Comparison of ENCODE assay signal across 9 mouse cellular contexts in genomic region chr5:36099662-36100061, GRCm38 (mm10).
A peak's percentile ranks its signal among the peaks of the same experiment; 100 is the strongest.
DNase-seq lines count a peak whose midpoint lies in the region; ATAC-seq lines count a peak whose summit lies in the region.
"Had no signal": no experiment of that assay in that cellular context is flagged by ENCODE, and none has a peak within 500 bp of the region (broad histone marks: within the 10 kb centered on the region; RNA-seq: fewer than 3 reads in every experiment).

No protein-coding gene starts in this region.

- no peak overlapping the region for H3K9ac ChIP-seq in midbrain, embryonic 11.5 days (ENCODE audit: low read length)

- H3K27me3 ChIP-seq in midbrain, embryonic 11.5 days (ENCODE audit: control insufficient read depth, insufficient read depth, low read length) = no peaks in the 10 kb centered on the region

- no peak overlapping the region for H3K27ac ChIP-seq in midbrain, embryonic 11.5 days (ENCODE audit: low read depth, low read length)
- H3K27ac ChIP-seq: hindbrain, embryonic 10.5 days had no signal

- no peaks in the 10 kb centered on the region for H3K9me3 ChIP-seq in midbrain, embryonic 11.5 days (ENCODE audit: control insufficient read depth, low read length)
- H3K9me3 ChIP-seq: hindbrain, embryonic 10.5 days had no signal

- no peak for ATAC-seq in midbrain, embryonic 11.5 days (ENCODE audit: low FRiP score)

- no peaks in the 10 kb centered on the region for H3K36me3 ChIP-seq in midbrain, embryonic 11.5 days (ENCODE audit: control insufficient read depth, insufficient read depth, low read length)
- H3K36me3 ChIP-seq: hindbrain, embryonic 10.5 days had no signal

- WGBS in midbrain, embryonic 11.5 days = 80% methylated on average over 4 of the region's 4 CpGs

- intact Hi-C loops in left cerebral cortex, postnatal 4 days (cut with DNase I) = no loop called here
- intact Hi-C loops in left cerebral cortex, postnatal 36 days (cut with DNase I) = no loop called here

- H3K4me3 ChIP-seq in midbrain, embryonic 11.5 days (ENCODE audit: low read depth, low read length) = no peak overlapping the region
- H3K4me3 ChIP-seq: erythroblast, embryonic 14.5 days; hindbrain, embryonic 10.5 days had no signal

- DNase-seq in left cerebral cortex, postnatal 4 days = peak; percentile 42
- DNase-seq in left cerebral cortex, postnatal 36 days (ENCODE audit: low spot score in 2 of 2) = no peak
- DNase-seq in adrenal gland, postnatal 36 days = peak; percentile 30 to 52
- DNase-seq in kidney, postnatal 10 days = peak; percentile 65
- DNase-seq in naive thymus-derived CD4-positive, alpha-beta T cell, adult 2 months (ENCODE audit: low read depth) = peak; percentile 46
- no peak for DNase-seq in c-Kit-positive CD71-positive TER-119-positive erythroid progenitor cells, embryonic 14.5 days (ENCODE audit: low spot score)
- DNase-seq in midbrain, embryonic 11.5 days (ENCODE audit: low spot score, missing footprints) = no peak

- H3K4me2 ChIP-seq in midbrain, embryonic 11.5 days = no peak overlapping the region

- H3K4me1 ChIP-seq in midbrain, embryonic 11.5 days (ENCODE audit: control insufficient read depth, insufficient read depth, low read length) = no peaks in the 10 kb centered on the region

Comparison
In these comparisons a context has a peak if more than half of its experiments do, and no peak if none do; other contexts are left out.
1. DNase-seq: peak in left cerebral cortex, postnatal 4 days (single experiment), adrenal gland, postnatal 36 days (2 of 2), kidney, postnatal 10 days (single experiment) and naive thymus-derived CD4-positive, alpha-beta T cell, adult 2 months (single experiment); none in left cerebral cortex, postnatal 36 days (0 of 2), c-Kit-positive CD71-positive TER-119-positive erythroid progenitor cells, embryonic 14.5 days (single experiment) and midbrain, embryonic 11.5 days (single experiment).